8 mouse cellular contexts compared by ENCODE assay signal in genomic region chr10:79924998-79925784, GRCm38 (mm10). TPM values are rescaled to one million over a fixed set of nuclear protein-coding genes. Genes with fewer than 3 reads are reported as not detected.
A peak's percentile ranks its signal among the peaks of the same experiment; 100 is the strongest.
DNase-seq lines count a peak whose midpoint lies in the region; ATAC-seq and TF ChIP-seq lines count a peak whose summit lies in the region.

No protein-coding gene starts in this region.

- H3K9me3 ChIP-seq in ES-Bruce4 (replicated peaks; ENCODE audit: control insufficient read depth, insufficient read depth, low read length, poor library complexity, severe bottlenecking) = no peaks in the 10 kb centered on the region
- H3K9me3 ChIP-seq in forebrain, embryonic 15.5 days = no peaks in the 10 kb centered on the region
- H3K9me3 ChIP-seq in lung, embryonic 16.5 days (ENCODE audit: control insufficient read depth, low read length) = no peaks in the 10 kb centered on the region

- DNase-seq in c-Kit-positive CD71-positive TER-119-positive erythroid progenitor cells, embryonic 14.5 days (ENCODE audit: low spot score) = peak; percentile 87
- peak; percentile 96 for DNase-seq in heart, postnatal 4 days
- peak; percentile 85 for DNase-seq in layer of hippocampus, adult 9-11 months
- DNase-seq in ovary, adult 18-20 months (ENCODE audit: low spot score) = peak; percentile 76
- DNase-seq in thymus, postnatal 0 days (ENCODE audit: low spot score) = peak; percentile 91

- WGBS in forebrain, embryonic 15.5 days = 12% methylated on average over 29 of the region's 29 CpGs
- WGBS in lung, embryonic 16.5 days = 8% methylated on average over 29 of the region's 29 CpGs

- TF ChIP-seq EP300 in ES-Bruce4 (IDR thresholded peaks at IDR 0.05; ENCODE audit: insufficient read depth, low read depth, low read length) = peak; percentile 56; the same call in 1 of the 2 replicates

- no peaks in the 10 kb centered on the region for H3K36me3 ChIP-seq in ES-Bruce4 (ENCODE audit: control insufficient read depth, insufficient read depth, low read length, poor library complexity, severe bottlenecking)
- no peaks in the 10 kb centered on the region for H3K36me3 ChIP-seq in forebrain, embryonic 15.5 days
- H3K36me3 ChIP-seq in lung, embryonic 16.5 days (ENCODE audit: control insufficient read depth, insufficient read depth, low read length) = no peaks in the 10 kb centered on the region

- H3K27ac ChIP-seq in ES-Bruce4 (ENCODE audit: insufficient read depth, low read length) = no peak overlapping the region
- H3K27ac ChIP-seq in forebrain, embryonic 15.5 days (replicated peaks) = peak overlapping the region; percentile 90
- H3K27ac ChIP-seq in lung, embryonic 16.5 days (ENCODE audit: low read length) = no peak overlapping the region

- no peak for ATAC-seq in forebrain, embryonic 15.5 days (replicated peaks)
- no peak for ATAC-seq in lung, embryonic 16.5 days (ENCODE audit: low read depth)

- peak overlapping the region; percentile 93 for H3K4me2 ChIP-seq in forebrain, embryonic 15.5 days (replicated peaks)
- H3K4me2 ChIP-seq in lung, embryonic 16.5 days (ENCODE audit: low read depth, low read length) = peak overlapping the region; percentile 95

- TF ChIP-seq POLR2A in ES-Bruce4 (IDR thresholded peaks at IDR 0.05; ENCODE audit: insufficient read depth, low read length) = no peak

- peaks cover 4% of the 10 kb centered on the region for H3K4me1 ChIP-seq in ES-Bruce4 (ENCODE audit: control insufficient read depth, insufficient read depth, low read length)
- peaks cover 48% of the 10 kb centered on the region for H3K4me1 ChIP-seq in forebrain, embryonic 15.5 days
- peaks cover 33% of the 10 kb centered on the region for H3K4me1 ChIP-seq in lung, embryonic 16.5 days (replicated peaks; ENCODE audit: control insufficient read depth, insufficient read depth, low read length)

- H3K9ac ChIP-seq in ES-Bruce4 (ENCODE audit: low read depth, poor library complexity, severe bottlenecking) = no peak overlapping the region
- H3K9ac ChIP-seq in forebrain, embryonic 15.5 days (replicated peaks) = 0 out of 2 replicates have a peak overlapping the region, but pooled peaks have one; percentile 2
- no peak overlapping the region for H3K9ac ChIP-seq in lung, embryonic 16.5 days (ENCODE audit: low read length)

- no peak overlapping the region for H3K4me3 ChIP-seq in ES-Bruce4 (ENCODE audit: low read depth, low read length)
- H3K4me3 ChIP-seq in forebrain, embryonic 15.5 days = peak overlapping the region; percentile 97
- no peak overlapping the region for H3K4me3 ChIP-seq in lung, embryonic 16.5 days (ENCODE audit: low read length)

- peak; percentile 99 for TF ChIP-seq CTCF in ES-Bruce4 (IDR thresholded peaks at IDR 0.05; ENCODE audit: low read depth, low read length)

- H3K27me3 ChIP-seq in ES-Bruce4 (ENCODE audit: control insufficient read depth, insufficient read depth, low read length, poor library complexity, severe bottlenecking) = no peaks in the 10 kb centered on the region
- peaks cover 36% of the 10 kb centered on the region for H3K27me3 ChIP-seq in forebrain, embryonic 15.5 days
- H3K27me3 ChIP-seq in lung, embryonic 16.5 days (ENCODE audit: control insufficient read depth, insufficient read depth, low read depth, low read length) = peaks cover 30% of the 10 kb centered on the region

RNA-seq across cellular contexts. Expression of gene Arid3a, which starts 1.7 kb away (rescaled TPM):
- polyA plus RNA-seq in ES-Bruce4 (2011; ENCODE audit: insufficient read depth, insufficient read length, low read depth, missing spikeins) = 31.1 and 36.5 TPM in 2 replicates
- polyA plus RNA-seq in forebrain, embryonic 15.5 days (2015; fragmentation: Nextera tagmentation; extraction: Ambion mirVana) = 2.7 and 3.1 TPM in 2 replicates
- 1 to 10 TPM; 4.2 to 4.3 TPM for total RNA-seq in heart, postnatal 4 days (2021)
- polyA plus RNA-seq in lung, embryonic 16.5 days (2015; fragmentation: Nextera tagmentation; extraction: Ambion mirVana) = 4.1 and 4.8 TPM in 2 replicates
- 3.7 TPM in 2 replicates for polyA plus RNA-seq in thymus, postnatal 0 days (2015; fragmentation: Nextera tagmentation; extraction: Ambion mirVana)

RNA-seq across cellular contexts. Expression of gene R3hdm4, which starts 4.2 kb away (rescaled TPM):
- 49.4 and 56.5 TPM in 2 replicates for polyA plus RNA-seq in ES-Bruce4 (2011; ENCODE audit: insufficient read depth, insufficient read length, low read depth, missing spikeins)
- polyA plus RNA-seq in forebrain, embryonic 15.5 days (2015; fragmentation: Nextera tagmentation; extraction: Ambion mirVana) = 272 and 277 TPM in 2 replicates
- total RNA-seq in heart, postnatal 4 days (2021) = 100 to 1,000 TPM in 1 of 2 experiments, 10 to 100 TPM in 1; 91.0 to 100 TPM
- 151 and 155 TPM in 2 replicates for polyA plus RNA-seq in lung, embryonic 16.5 days (2015; fragmentation: Nextera tagmentation; extraction: Ambion mirVana)
- 129 and 131 TPM in 2 replicates for polyA plus RNA-seq in thymus, postnatal 0 days (2015; fragmentation: Nextera tagmentation; extraction: Ambion mirVana)

RNA-seq across cellular contexts. Expression of gene Kiss1r, which starts 8.4 kb away (rescaled TPM):
- 0.25 and 1.2 TPM in 2 replicates for polyA plus RNA-seq in ES-Bruce4 (2011; ENCODE audit: insufficient read depth, insufficient read length, low read depth, missing spikeins)
- polyA plus RNA-seq in forebrain, embryonic 15.5 days (2015; fragmentation: Nextera tagmentation; extraction: Ambion mirVana) = 2.2 and 2.7 TPM in 2 replicates
- under 1 TPM; 0.25 to 0.33 TPM for total RNA-seq in heart, postnatal 4 days (2021)
- polyA plus RNA-seq in lung, embryonic 16.5 days (2015; fragmentation: Nextera tagmentation; extraction: Ambion mirVana) = 1.0 and 1.1 TPM in 2 replicates
- 0.48 and 1.2 TPM in 2 replicates for polyA plus RNA-seq in thymus, postnatal 0 days (2015; fragmentation: Nextera tagmentation; extraction: Ambion mirVana)

RNA-seq across cellular contexts. Expression of gene Gm26602, which starts 14.5 kb away (rescaled TPM):
- polyA plus RNA-seq in ES-Bruce4 (2011; ENCODE audit: insufficient read depth, insufficient read length, low read depth, missing spikeins) = not detected in 2 replicates
- polyA plus RNA-seq in forebrain, embryonic 15.5 days (2015; fragmentation: Nextera tagmentation; extraction: Ambion mirVana) = 10.4 and 21.1 TPM in 2 replicates
- total RNA-seq in heart, postnatal 4 days (2021) = not detected
- 12.8 TPM in 1 of 2 replicates, not detected in the other for polyA plus RNA-seq in lung, embryonic 16.5 days (2015; fragmentation: Nextera tagmentation; extraction: Ambion mirVana)
- 5.3 and 15.5 TPM in 2 replicates for polyA plus RNA-seq in thymus, postnatal 0 days (2015; fragmentation: Nextera tagmentation; extraction: Ambion mirVana)

RNA-seq across cellular contexts. Expression of gene Med16, which starts 16.5 kb away (rescaled TPM):
- polyA plus RNA-seq in ES-Bruce4 (2011; ENCODE audit: insufficient read depth, insufficient read length, low read depth, missing spikeins) = 17.4 and 17.5 TPM in 2 replicates
- 53.2 and 56.6 TPM in 2 replicates for polyA plus RNA-seq in forebrain, embryonic 15.5 days (2015; fragmentation: Nextera tagmentation; extraction: Ambion mirVana)
- total RNA-seq in heart, postnatal 4 days (2021) = 10 to 100 TPM; 67.1 to 68.2 TPM
- 48.3 and 51.2 TPM in 2 replicates for polyA plus RNA-seq in lung, embryonic 16.5 days (2015; fragmentation: Nextera tagmentation; extraction: Ambion mirVana)
- polyA plus RNA-seq in thymus, postnatal 0 days (2015; fragmentation: Nextera tagmentation; extraction: Ambion mirVana) = 32.6 and 39.1 TPM in 2 replicates
